Mouse (Mus musculus) liver, embryonic 15.5 days (tissue): ENCODE measurements around the gene Nkpd1. TPM values are rescaled to one million over a fixed set of nuclear protein-coding genes. Genes with fewer than 3 reads are reported as not detected.

Experiments used
- ATAC-seq: fragments of 200-750 bp; cut with Nextera tagmentation; 2 replicates; pipeline ENCODE4 v1.8.0; 2017; ENCODE audit warnings: moderate number of reproducible peaks, mild to moderate bottlenecking, moderate library complexity; ENCODE audit not compliant: insufficient read depth
- H3K27ac ChIP-seq: fragments of 300-500 bp; sonication (generic); replicated peaks from 2 replicates; pipeline ENCODE4 v1.5.1; 2015; ENCODE audit warnings: mild to moderate bottlenecking, inconsistent platforms
- H3K27me3 ChIP-seq: fragments of 300-500 bp; sonication (generic); 2 replicates; pipeline ENCODE4 v1.6.1; 2015; ENCODE audit warnings: mild to moderate bottlenecking, inconsistent platforms
- H3K36me3 ChIP-seq: fragments of 300-500 bp; sonication (generic); replicated peaks from 2 replicates; pipeline ENCODE4 v1.6.1; 2015; ENCODE audit warnings: moderate library complexity, mild to moderate bottlenecking, inconsistent platforms
- H3K4me1 ChIP-seq: fragments of 300-500 bp; sonication (generic); replicated peaks from 2 replicates; pipeline ENCODE4 v1.6.1; 2015; ENCODE audit warnings: inconsistent platforms
- H3K4me2 ChIP-seq: fragments of 300-500 bp; sonication (generic); 2 replicates; pipeline ENCODE4 v1.6.1; 2015; ENCODE audit warnings: moderate library complexity, mild to moderate bottlenecking, inconsistent platforms
- H3K4me3 ChIP-seq: fragments of 300-500 bp; sonication (generic); replicated peaks from 2 replicates; pipeline ENCODE4 v1.5.1; 2015; ENCODE audit warnings: mild to moderate bottlenecking, inconsistent platforms
- H3K9ac ChIP-seq: fragments of 300-500 bp; sonication (generic); 2 replicates; pipeline ENCODE4 v1.6.1; 2015; ENCODE audit warnings: moderate library complexity, mild to moderate bottlenecking, inconsistent platforms
- H3K9me3 ChIP-seq: fragments of 300-500 bp; sonication (generic); replicated peaks from 2 replicates; pipeline ENCODE4 v1.6.1; 2016; ENCODE audit warnings: inconsistent platforms
- WGBS: fragments of 180-500 bp; shearing (Covaris S2); methylation state at CpG from one replicate; pipeline ENCODE4 v1.1.7; 2015; ENCODE audit warnings: mixed read lengths; ENCODE audit not compliant: insufficient replicate concordance; 5-methylcytosine and 5-hydroxymethylcytosine counted together
- polyA plus RNA-seq: library from polyadenylated mRNA; unstranded; fragments of >200 nt; fragmentation: Nextera tagmentation; extraction: Ambion mirVana; gene quantifications from 2 replicates; pipeline ENCODE4 v1.2.1, GENCODE M21; 2015

Nkpd1 gene
- not detected in 2 replicates for polyA plus RNA-seq

- Histone ChIP-seq H3K9ac (no peak within 1 kb of the TSS), H3K27me3 (peaks cover 80% of the 10 kb centered on the region), H3K4me1 (peaks cover 11% of the 10 kb centered on the region), H3K9me3 (no peaks in the 10 kb centered on the region), H3K4me3 (no peak within 1 kb of the TSS), H3K4me2 (no peak within 1 kb of the TSS; the same call in 1 of the 2 replicates), H3K27ac (no peak within 1 kb of the TSS), H3K36me3 (no peaks in the 10 kb centered on the region)
- ATAC-seq = no peak
- WGBS = 5% methylated on average over 29 of the region's 29 CpGs
Measured at GRCm38 (mm10) chr7:19517652-19518365, at the start of gene Nkpd1. Nkpd1 (plus strand) TSS chr7:19517838.

- H3K36me3 ChIP-seq = no peaks in the 10 kb centered on the region
- peaks cover 11% of the 10 kb centered on the region for H3K4me1 ChIP-seq
- 47% methylated on average over 12 of the region's 12 CpGs for WGBS
- H3K4me3 ChIP-seq = no peak overlapping the region
- no peaks in the 10 kb centered on the region for H3K9me3 ChIP-seq
- no peak for ATAC-seq
- H3K27me3 ChIP-seq = peaks cover 67% of the 10 kb centered on the region
- no peak overlapping the region for H3K9ac ChIP-seq
- H3K27ac ChIP-seq = no peak overlapping the region
- no peak overlapping the region for H3K4me2 ChIP-seq
Measured at GRCm38 (mm10) chr7:19468279-19468678, 49.4 kb upstream of the Nkpd1 start.

GRCm38 (mm10) chr7:19469404-19469803, 48.2 kb upstream of the Nkpd1 start:
- ATAC-seq = no peak
- 67% methylated on average over 23 of the region's 23 CpGs for WGBS
- H3K36me3 ChIP-seq = no peaks in the 10 kb centered on the region
- no peak overlapping the region for H3K4me3 ChIP-seq
- H3K4me2 ChIP-seq = no peak overlapping the region
- H3K9me3 ChIP-seq = no peaks in the 10 kb centered on the region
- H3K4me1 ChIP-seq = peaks cover 13% of the 10 kb centered on the region
- H3K9ac ChIP-seq = no peak overlapping the region
- peaks cover 67% of the 10 kb centered on the region for H3K27me3 ChIP-seq
- no peak overlapping the region for H3K27ac ChIP-seq

GRCm38 (mm10) chr7:19470308-19470707, 47.3 kb upstream of the Nkpd1 start:
- H3K36me3 ChIP-seq = no peaks in the 10 kb centered on the region
- H3K9ac ChIP-seq = no peak overlapping the region
- H3K4me1 ChIP-seq = peaks cover 11% of the 10 kb centered on the region
- H3K27ac ChIP-seq = no peak overlapping the region
- WGBS = 51% methylated on average over 14 of the region's 14 CpGs
- H3K9me3 ChIP-seq = no peaks in the 10 kb centered on the region
- H3K27me3 ChIP-seq = peaks cover 67% of the 10 kb centered on the region
- no peak for ATAC-seq
- H3K4me3 ChIP-seq = no peak overlapping the region
- no peak overlapping the region for H3K4me2 ChIP-seq

- 11% methylated on average over 4 of the region's 4 CpGs for WGBS
- H3K4me1 ChIP-seq = peaks cover 11% of the 10 kb centered on the region
- peak overlapping the region; percentile 65 for H3K4me2 ChIP-seq
- no peak overlapping the region for H3K4me3 ChIP-seq
- peak overlapping the region; percentile 55 for H3K27ac ChIP-seq
- no peaks in the 10 kb centered on the region for H3K9me3 ChIP-seq
- H3K9ac ChIP-seq = no peak overlapping the region
- peaks cover 64% of the 10 kb centered on the region for H3K27me3 ChIP-seq
- ATAC-seq = peak; percentile 29; the same call in 1 of the 2 replicates
- no peaks in the 10 kb centered on the region for H3K36me3 ChIP-seq
Measured at GRCm38 (mm10) chr7:19472403-19472802, 45.2 kb upstream of the Nkpd1 start.

- Histone ChIP-seq H3K4me1 (peaks cover 3% of the 10 kb centered on the region), H3K9ac (no peak overlapping the region), H3K27me3 (peaks cover 64% of the 10 kb centered on the region), H3K27ac (peak overlapping the region; percentile 55), H3K4me3 (peak overlapping the region; percentile 51), H3K4me2 (peak overlapping the region; percentile 65), H3K36me3 (no peaks in the 10 kb centered on the region), H3K9me3 (no peaks in the 10 kb centered on the region)
- 2% methylated on average over 89 of the region's 89 CpGs for WGBS
- peak; percentile 35 for ATAC-seq
Measured at GRCm38 (mm10) chr7:19473875-19474443, 43.7 kb upstream of the Nkpd1 start.

- H3K36me3 ChIP-seq = no peaks in the 10 kb centered on the region
- no peak overlapping the region for H3K27ac ChIP-seq
- no peak; the same call in 1 of the 2 replicates for ATAC-seq
- H3K9me3 ChIP-seq = no peaks in the 10 kb centered on the region
- peaks cover 42% of the 10 kb centered on the region for H3K27me3 ChIP-seq
- H3K4me1 ChIP-seq = peaks cover 3% of the 10 kb centered on the region
- H3K4me3 ChIP-seq = no peak overlapping the region
- no peak overlapping the region for H3K9ac ChIP-seq
- H3K4me2 ChIP-seq = no peak overlapping the region
- 43% methylated on average over 2 of the region's 2 CpGs for WGBS
Measured at GRCm38 (mm10) chr7:19477084-19477483, 40.6 kb upstream of the Nkpd1 start.

GRCm38 (mm10) chr7:19477624-19478384, 39.8 kb upstream of the Nkpd1 start:
- no peak overlapping the region for H3K4me3 ChIP-seq
- H3K4me2 ChIP-seq = no peak overlapping the region
- WGBS = 26% methylated on average over 14 of the region's 14 CpGs
- H3K27ac ChIP-seq = no peak overlapping the region
- H3K9me3 ChIP-seq = no peaks in the 10 kb centered on the region
- H3K9ac ChIP-seq = no peak overlapping the region
- no peak for ATAC-seq
- H3K36me3 ChIP-seq = no peaks in the 10 kb centered on the region
- H3K27me3 ChIP-seq = peaks cover 35% of the 10 kb centered on the region
- H3K4me1 ChIP-seq = peaks cover 3% of the 10 kb centered on the region

- H3K9me3 ChIP-seq = no peaks in the 10 kb centered on the region
- H3K27ac ChIP-seq = no peak overlapping the region
- ATAC-seq = no peak
- no peak overlapping the region for H3K4me2 ChIP-seq
- no peaks in the 10 kb centered on the region for H3K36me3 ChIP-seq
- 73% methylated on average over 8 of the region's 8 CpGs for WGBS
- no peak overlapping the region for H3K9ac ChIP-seq
- no peaks in the 10 kb centered on the region for H3K4me1 ChIP-seq
- 0 out of 2 replicates have a peak, but pooled peaks cover 2% of the 10 kb centered on the region for H3K27me3 ChIP-seq
- H3K4me3 ChIP-seq = no peak overlapping the region
Measured at GRCm38 (mm10) chr7:19483281-19483680, 34.4 kb upstream of the Nkpd1 start.

GRCm38 (mm10) chr7:19485488-19485887, 32.1 kb upstream of the Nkpd1 start:
- Histone ChIP-seq H3K4me3 (no peak overlapping the region), H3K9me3 (no peaks in the 10 kb centered on the region), H3K36me3 (no peaks in the 10 kb centered on the region), H3K4me1 (no peaks in the 10 kb centered on the region), H3K27ac (no peak overlapping the region), H3K4me2 (no peak overlapping the region), H3K9ac (no peak overlapping the region), H3K27me3 (peaks cover 19% of the 10 kb centered on the region)
- WGBS = 78% methylated on average over 1 of the region's 1 CpGs
- ATAC-seq = no peak

- Histone ChIP-seq H3K4me2 (no peak overlapping the region), H3K9me3 (no peaks in the 10 kb centered on the region), H3K4me3 (no peak overlapping the region), H3K9ac (no peak overlapping the region), H3K4me1 (0 out of 2 replicates have a peak, but pooled peaks cover under 1% of the 10 kb centered on the region), H3K36me3 (no peaks in the 10 kb centered on the region), H3K27ac (no peak overlapping the region), H3K27me3 (peaks cover 23% of the 10 kb centered on the region)
- WGBS = 36% methylated on average over 7 of the region's 7 CpGs
- ATAC-seq = no peak
Measured at GRCm38 (mm10) chr7:19486549-19486948, 31.1 kb upstream of the Nkpd1 start.
